Mouse (Mus musculus) fibroblast of lung, adult 2 months (primary cell): Measurements from ENCODE around the gene Spp2.

Experiments used
- DNase-seq: peaks from one replicate; pipeline ENCODE4 v3.0.0-alpha.2; 2011; ENCODE audit warnings: low read depth

The Spp2 gene

GRCm38 (mm10) chr1:88406807-88407198, at the start of gene Spp2:
Gene Spp2, plus strand, starts transcription at chr1:88406961.
- no peak for DNase-seq

GRCm38 (mm10) chr1:88357458-88358090, 49.2 kb upstream of the Spp2 start:
- peak; percentile 33 for DNase-seq

GRCm38 (mm10) chr1:88358102-88358654, 48.6 kb upstream of the Spp2 start:
- DNase-seq: no peak

- DNase-seq: peak; percentile 59
Measured at GRCm38 (mm10) chr1:88361085-88361484, 45.7 kb upstream of the Spp2 start.

GRCm38 (mm10) chr1:88366881-88367644, 39.7 kb upstream of the Spp2 start:
- no peak for DNase-seq

- no peak for DNase-seq
Measured at GRCm38 (mm10) chr1:88378446-88378845, 28.3 kb upstream of the Spp2 start.

- DNase-seq: no peak
Measured at GRCm38 (mm10) chr1:88391632-88392031, 15.1 kb upstream of the Spp2 start.

- DNase-seq: no peak
Measured at GRCm38 (mm10) chr1:88393321-88393720, 13.4 kb upstream of the Spp2 start.

- no peak for DNase-seq
Measured at GRCm38 (mm10) chr1:88403378-88403777, 3.4 kb upstream of the Spp2 start.

- DNase-seq: no peak
Measured at GRCm38 (mm10) chr1:88406078-88406806, 519 bp upstream of the Spp2 start.

GRCm38 (mm10) chr1:88408340-88408739, 1.6 kb downstream of the Spp2 start:
- DNase-seq: no peak

- DNase-seq: no peak
Measured at GRCm38 (mm10) chr1:88412013-88412412, 5.3 kb downstream of the Spp2 start.

GRCm38 (mm10) chr1:88418943-88419342, 12.2 kb downstream of the Spp2 start:
- DNase-seq: no peak

GRCm38 (mm10) chr1:88422045-88422444, 15.3 kb downstream of the Spp2 start:
- no peak for DNase-seq

GRCm38 (mm10) chr1:88422846-88423395, 16.2 kb downstream of the Spp2 start:
- DNase-seq: no peak

GRCm38 (mm10) chr1:88424602-88425252, 18.0 kb downstream of the Spp2 start:
- DNase-seq: peak; percentile 40

- no peak for DNase-seq
Measured at GRCm38 (mm10) chr1:88427987-88428741, 21.4 kb downstream of the Spp2 start.

GRCm38 (mm10) chr1:88429413-88429812, 22.7 kb downstream of the Spp2 start:
- no peak for DNase-seq

- no peak for DNase-seq
Measured at GRCm38 (mm10) chr1:88431262-88431661, 24.5 kb downstream of the Spp2 start.

GRCm38 (mm10) chr1:88432601-88433000, 25.8 kb downstream of the Spp2 start:
- no peak for DNase-seq
